Mouse (Mus musculus): ENCODE measurements at regions not wholly inside any gene's neighbourhood (a gene's known extent, or its start where the extent isn't known, plus 50 kb on each side); places are given as distances from the start of the nearest gene placed in this dataset.
A peak's percentile ranks its signal among the peaks of the same experiment; 100 is the strongest.

DNA sequence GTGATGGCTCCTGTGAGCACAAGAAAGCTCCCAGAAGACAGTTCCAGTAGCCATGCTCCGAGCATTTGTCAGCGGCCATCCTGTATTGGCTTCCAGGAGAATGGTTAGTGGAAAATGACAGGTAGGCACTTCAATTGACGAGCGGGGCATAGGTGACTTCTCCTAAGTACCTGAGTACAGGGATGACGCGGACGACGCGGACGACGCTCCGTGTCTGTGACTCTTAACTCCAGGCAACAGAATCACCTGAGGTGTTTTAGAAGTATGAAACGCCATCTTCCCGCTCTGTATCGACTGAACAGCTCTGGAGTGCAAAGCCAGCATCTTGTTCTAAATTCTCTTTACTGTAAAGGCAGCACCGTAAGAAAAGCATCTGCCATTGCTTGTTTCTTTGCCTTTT is 68.4 kb upstream of the Tmco5 start:
- DNase-seq: no peak

DNA sequence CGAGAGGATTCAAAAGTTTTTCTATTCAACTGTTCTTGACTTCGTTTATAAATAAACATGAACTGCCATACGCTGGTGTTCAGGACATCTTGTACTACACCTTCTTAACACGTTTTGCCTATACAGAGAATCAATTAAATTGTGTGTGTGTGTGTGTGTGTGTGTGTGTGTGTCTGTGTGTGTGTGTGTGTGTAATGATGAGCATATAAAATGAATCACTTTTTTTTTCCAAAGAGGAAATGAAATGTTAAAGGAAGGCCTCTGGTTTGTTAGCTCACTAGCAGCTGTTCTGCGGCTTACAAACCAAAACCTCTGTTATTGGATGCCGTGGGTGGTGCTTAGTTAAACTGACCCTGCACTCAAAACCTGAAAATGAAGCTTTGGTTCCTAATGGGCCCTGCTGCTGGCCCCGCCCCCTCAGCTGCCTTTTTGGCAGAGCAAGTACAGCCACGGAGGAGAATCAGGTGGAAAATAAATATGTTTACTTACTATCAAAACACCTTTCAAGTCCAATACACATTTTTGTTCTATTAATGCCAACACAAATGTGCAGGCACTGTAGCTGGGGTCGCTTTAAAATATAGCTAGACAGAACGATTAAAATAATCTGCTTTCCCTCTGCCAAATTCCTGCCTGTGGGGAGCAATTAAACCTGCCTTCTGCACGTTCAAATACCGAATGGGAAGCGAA is 65.5 kb upstream of the Tmco5 start:
- peak; percentile 53 for DNase-seq

DNA sequence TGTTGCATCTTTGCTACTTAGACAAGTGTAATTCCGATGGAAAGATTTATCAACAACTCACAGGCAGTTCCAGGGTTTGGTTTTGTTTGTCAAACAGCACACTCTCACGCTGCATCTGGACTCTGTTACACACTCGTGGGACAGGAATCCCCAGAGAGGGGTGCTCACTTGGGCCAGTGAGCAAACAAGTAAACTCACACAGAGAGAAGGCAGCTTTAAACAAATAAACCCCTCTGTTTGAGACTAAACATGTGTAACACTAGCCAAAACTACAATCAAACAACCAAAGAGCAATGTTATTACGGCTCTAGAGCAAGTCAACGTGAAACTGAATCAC is 65.0 kb upstream of the Tmco5 start:
- no peak for DNase-seq

DNA sequence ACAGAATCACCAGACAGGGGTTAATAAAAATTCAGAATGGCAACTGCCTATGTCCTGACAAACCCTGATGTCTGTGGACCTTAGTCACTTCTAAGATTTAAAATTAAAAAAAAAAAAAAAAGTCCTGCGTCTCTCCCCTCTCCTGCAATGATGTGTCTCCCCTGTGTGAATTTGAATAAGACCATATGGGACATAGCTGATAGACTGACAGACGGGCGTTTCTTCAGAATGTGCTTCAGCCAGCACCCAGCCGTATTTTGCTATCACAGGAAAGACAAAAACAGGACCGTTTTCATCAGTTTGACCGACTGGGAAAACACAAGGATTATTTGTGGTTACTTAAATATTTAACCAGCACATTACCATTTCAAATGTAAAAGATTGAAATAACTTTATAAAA is 61.4 kb upstream of the Tmco5 start:
- no peak for DNase-seq

- DNase-seq: no peak
Observed at GRCm38 (mm10) chr2:116817561-116817960, 60.9 kb upstream of the Tmco5 start.

GRCm38 (mm10) chr2:116818550-116818949 is 59.9 kb upstream of the Tmco5 start:
- no peak for DNase-seq

DNA sequence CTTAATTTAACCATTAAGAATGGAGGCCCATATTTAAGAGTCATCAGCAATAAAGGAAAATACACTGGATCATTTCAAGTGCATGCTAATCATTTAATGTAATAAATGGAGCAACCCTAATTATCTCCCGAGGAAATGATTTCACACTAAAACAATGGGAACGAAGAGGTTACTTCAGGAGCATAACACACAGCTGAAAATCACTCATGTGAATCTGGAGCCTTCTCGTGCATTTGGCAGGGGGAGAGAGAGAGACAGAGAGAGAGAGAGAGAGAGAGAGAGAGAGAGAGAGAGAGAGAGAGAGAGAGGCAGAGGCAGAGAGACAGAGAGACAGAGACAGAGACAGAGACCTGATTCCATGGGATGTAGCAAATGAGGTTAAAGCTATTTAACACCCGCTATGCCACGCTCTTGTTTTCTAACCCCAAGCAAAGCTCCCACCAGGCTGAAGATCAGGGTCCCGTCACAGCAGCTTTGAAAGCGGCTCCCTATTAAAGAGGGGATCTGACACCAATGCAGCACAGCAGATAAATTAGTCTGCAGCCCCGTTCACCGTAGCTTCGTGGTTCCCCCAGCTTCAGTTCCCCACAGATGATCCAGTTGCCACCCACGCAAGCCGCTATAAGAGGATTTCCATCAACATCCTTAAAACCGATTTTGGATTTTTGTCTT is 59.3 kb upstream of the Tmco5 start:
- DNase-seq: no peak

GRCm38 (mm10) chr2:116820831-116821745 is 57.4 kb upstream of the Tmco5 start:
- peak; percentile 27 for DNase-seq
